Mouse (Mus musculus) urinary bladder, postnatal 36 days (tissue): Measurements from ENCODE around the gene Slc44a1.

Experiments used
- DNase-seq, 2 experiments: peaks; one replicate each; pipeline ENCODE4 v3.0.0; 2022; ENCODE audit warnings: low spot score in 2 of 2, mixed read lengths in 1 of 2

Gene Slc44a1

DNA sequence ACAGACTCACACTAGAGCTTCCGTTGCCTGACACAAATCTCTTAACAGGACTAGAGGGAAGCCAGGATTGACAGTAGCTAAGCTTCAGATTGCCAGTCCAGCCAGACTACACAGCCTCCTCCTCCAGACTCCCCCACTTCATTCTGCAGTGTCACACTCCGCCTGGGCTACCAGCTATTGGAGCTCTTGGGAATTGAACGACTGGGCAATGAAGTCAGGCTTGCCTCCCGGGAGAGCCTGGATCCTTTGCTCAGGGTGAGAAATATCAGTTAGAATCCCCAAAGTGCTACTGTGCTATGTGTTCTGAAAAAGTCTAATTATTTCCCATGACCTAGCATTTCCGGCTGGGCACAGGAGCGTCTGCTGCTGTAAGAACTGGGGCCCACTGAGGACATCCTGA lies 9.7 kb upstream of the Slc44a1 start:
- DNase-seq: no peak

DNA sequence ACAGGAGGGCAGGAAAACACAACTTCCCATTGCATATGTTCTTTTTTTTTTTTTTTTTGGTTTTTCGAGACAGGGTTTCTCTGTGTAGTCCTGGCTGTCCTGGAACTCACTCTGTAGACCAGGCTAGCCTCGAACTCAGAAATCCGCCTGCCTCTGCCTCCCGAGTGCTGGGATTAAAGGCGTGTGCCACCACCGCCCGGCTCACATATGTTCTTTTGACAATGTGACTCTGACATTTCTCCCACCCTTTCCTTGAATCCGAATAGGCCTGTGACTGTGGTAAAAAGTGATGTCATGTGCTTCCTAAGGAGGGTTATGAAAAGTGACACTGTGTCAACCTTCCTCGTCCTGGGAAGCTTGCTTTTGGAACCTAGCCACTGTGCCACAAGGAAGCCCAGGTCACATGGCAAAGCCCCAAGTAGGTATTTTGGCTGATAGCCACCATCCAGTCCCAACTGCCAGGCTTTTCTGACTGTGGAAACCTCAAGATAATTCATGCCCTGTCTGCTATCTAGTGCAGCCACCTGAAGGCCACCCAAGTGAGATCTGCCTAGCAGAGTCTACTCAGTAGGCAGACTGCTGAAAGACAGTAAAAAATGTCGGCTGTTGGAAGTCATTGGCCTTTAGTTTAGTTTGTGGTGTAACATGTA lies 8.5 kb upstream of the Slc44a1 start:
- DNase-seq: no peak

GRCm38 (mm10) chr4:53437110-53437755 lies 3.0 kb upstream of the Slc44a1 start:
- no peak for DNase-seq

DNA sequence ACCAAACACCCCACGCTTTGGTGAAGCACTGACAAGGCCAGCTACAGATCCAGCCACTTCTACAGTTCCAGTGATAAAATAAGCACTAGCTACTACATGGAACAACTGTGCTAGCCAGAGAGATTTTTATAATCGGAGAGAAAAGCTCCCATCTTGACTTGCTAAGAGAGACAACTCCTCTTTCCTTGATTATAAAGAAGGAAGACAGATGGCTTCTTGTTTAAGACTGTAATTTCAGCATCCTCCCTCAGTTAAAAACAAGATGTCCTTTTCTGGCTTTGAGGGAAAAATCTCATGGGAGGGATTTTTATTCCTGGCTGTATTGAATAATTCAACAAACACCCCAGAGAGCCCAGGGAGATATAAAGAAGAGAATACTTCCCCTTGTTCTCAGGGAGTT lies 1.8 kb upstream of the Slc44a1 start:
- DNase-seq: no peak

DNA sequence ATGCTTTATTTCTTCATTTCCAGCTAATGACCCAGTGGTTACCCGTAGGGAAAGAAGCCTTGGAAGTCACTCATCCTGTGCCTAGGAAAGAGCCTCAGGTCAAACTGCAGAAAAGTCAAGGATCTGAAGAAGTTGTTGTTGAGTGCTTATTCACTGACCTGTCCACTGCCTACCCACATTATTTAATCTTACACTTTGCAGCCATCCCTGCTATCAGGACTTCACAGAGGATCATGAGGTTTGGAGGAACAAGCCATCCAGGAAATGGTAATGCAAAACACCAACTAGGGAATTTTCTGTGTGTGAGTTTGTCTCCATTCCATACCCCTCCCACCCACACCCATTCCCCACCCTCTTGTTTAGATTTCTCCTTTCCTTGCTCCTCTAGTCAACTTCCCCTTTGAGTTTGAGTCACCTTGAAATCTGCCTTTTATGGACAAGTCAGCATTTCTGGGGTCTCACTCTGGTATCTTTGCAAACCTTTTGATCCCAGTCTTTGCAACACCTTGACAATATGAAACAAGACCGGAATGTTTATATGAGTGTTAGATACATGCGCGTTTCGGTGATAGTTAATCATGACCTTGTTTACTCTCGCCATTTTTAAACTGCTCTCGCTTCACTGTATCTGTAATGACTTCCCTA lies 1.3 kb upstream of the Slc44a1 start:
- no peak for DNase-seq

DNA sequence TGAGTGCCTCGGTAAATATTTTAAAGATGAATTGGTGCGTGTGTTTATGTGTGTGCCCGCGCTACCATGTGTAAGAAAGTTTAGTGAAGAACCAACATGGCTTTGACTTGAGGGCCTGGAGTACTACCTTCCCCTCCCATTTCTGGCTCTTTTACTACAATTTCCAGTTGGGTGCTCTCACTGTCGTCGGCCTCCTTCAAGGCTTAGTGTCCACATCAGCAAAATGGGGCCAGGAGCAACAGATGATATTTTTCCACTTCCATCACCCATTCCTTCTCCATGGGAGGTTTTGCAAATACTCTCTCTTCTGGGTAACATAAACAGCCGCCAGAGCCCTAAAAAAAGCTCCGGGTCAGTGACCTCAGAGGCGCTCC lies 590 bp upstream of the Slc44a1 start:
- DNase-seq: no peak

GRCm38 (mm10) chr4:53440816-53441571 lies 781 bp downstream of the Slc44a1 start:
- DNase-seq: peak; percentile 33 to 47

DNA sequence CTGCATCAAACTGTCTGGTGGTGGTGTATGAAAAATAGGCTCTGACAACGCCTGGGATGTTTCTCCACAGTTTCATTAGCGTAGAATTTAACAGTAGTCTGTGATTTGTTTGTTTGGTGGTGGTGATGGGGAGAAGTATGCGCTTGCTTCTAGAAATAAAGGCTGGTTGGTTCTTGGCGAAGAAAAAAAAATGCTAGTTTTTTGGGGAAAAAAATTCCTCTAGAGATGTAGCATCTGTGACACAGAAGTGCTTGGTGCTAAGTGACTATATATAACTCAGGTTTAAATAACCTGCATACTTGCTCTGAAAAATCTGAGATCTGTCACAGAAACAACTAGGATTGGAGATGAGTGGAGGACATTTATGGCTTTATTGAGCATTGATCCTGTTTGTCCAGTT lies 1.5 kb downstream of the Slc44a1 start:
- no peak for DNase-seq

DNA sequence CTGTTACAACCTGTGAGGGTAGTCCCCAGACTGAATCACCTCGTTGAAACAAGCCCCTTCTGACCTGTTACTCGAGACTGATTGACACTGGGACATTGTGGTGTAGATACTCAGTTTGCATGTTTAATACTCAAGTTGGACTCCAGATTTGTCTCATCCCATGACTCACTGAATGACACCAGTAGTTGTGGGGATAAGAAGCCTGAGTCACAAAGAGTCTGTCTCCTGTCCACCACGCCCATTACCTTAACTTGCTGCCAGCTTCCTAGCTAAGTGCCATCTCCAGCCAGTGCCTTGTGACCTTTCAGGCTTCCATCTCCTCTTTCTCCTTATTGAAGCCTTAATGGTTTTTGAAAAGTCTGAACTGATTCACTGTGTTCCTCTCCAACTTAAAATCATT lies 6.0 kb downstream of the Slc44a1 start:
- no peak for DNase-seq

DNA sequence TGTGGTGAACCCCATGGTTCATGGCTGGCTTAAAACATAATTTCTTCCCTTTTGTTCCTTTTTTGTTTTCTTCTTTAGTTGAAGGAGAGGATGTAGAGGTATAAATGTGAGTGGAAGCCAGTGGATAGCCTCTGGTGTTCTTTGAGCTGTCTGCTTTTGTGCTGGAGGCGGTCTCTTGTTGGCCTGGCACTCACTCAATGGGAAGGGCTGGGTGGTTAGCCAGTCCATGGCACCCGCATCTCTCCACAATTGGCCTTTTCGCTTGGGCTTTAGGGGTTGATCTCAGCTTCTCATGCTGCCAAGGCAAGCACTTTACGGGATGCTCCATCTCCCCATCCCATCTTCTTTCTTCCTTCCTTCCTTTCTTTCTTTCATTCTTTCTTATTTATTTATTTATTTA lies 7.6 kb downstream of the Slc44a1 start:
- no peak for DNase-seq

- DNase-seq: no peak
These were observed 10.5 kb downstream of the Slc44a1 start for GRCm38 (mm10) chr4:53450736-53451135.

- DNase-seq: peak; percentile 60 to 69
These were observed 11.7 kb downstream of the Slc44a1 start for GRCm38 (mm10) chr4:53451887-53452286.

GRCm38 (mm10) chr4:53452457-53452856 lies 12.2 kb downstream of the Slc44a1 start:
- no peak for DNase-seq

- DNase-seq: no peak
These were observed 13.0 kb downstream of the Slc44a1 start for GRCm38 (mm10) chr4:53452976-53453889.

DNA sequence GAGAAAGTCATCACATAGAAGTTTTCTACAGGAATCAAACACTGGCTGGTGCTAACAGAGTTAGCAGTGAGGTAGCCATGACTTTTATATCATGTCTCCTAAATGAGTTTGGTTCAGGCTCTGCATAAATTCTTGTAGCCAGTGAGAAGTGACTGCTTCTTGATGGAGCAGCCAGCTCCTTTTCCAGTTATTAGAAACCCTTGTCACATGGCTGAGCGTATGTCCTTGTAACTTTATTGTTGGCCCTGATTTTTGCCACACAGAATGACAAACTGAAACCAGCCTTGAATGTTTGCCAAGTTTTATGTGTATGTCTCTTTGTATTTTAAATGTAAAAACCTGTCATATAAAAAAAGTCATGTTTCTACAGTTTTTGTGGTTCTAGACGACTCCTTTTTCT lies 15.7 kb downstream of the Slc44a1 start:
- no peak for DNase-seq

GRCm38 (mm10) chr4:53456570-53456969 lies 16.4 kb downstream of the Slc44a1 start:
- no peak for DNase-seq

GRCm38 (mm10) chr4:53458503-53458902 lies 18.3 kb downstream of the Slc44a1 start:
- no peak for DNase-seq

DNA sequence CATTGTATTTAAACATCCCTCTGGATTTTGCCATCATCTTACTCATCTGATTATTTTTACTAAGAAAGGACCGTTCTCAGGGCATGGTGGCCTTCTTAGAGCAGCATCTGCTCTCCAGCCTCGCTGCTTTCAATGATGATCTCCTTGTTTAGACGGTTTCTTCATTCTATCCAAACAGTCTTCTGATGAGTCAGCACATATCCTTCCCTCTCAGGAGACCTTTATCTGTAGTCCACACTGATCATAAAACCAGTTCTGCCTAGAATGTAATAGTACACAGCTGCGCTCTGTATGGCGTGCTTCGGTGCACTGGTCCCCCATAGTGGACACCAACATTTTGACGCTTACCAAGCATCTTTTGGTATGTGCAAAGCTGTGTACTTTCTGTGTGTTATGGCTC lies 19.5 kb downstream of the Slc44a1 start:
- DNase-seq: no peak

DNA sequence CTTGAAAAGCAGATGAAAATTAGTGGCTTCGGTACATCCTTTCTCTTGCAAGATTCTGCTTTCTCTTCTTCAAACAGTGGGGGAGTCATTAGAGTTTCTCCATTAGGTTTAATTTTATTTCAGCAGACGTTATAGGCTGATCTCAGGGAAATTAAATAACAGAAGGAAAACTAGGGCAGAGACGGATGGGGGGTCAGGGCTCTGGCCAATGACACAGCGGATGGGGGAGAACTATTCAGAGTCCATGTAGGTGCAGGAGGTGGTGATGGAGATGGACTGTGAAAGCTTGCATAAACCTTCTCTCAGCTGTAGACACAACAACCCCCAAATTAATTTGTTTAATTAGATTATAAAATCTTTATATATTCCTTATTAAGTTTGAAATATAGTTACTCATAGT lies 20.8 kb downstream of the Slc44a1 start:
- no peak for DNase-seq

GRCm38 (mm10) chr4:53462069-53462468 lies 21.9 kb downstream of the Slc44a1 start:
- DNase-seq: no peak

DNA sequence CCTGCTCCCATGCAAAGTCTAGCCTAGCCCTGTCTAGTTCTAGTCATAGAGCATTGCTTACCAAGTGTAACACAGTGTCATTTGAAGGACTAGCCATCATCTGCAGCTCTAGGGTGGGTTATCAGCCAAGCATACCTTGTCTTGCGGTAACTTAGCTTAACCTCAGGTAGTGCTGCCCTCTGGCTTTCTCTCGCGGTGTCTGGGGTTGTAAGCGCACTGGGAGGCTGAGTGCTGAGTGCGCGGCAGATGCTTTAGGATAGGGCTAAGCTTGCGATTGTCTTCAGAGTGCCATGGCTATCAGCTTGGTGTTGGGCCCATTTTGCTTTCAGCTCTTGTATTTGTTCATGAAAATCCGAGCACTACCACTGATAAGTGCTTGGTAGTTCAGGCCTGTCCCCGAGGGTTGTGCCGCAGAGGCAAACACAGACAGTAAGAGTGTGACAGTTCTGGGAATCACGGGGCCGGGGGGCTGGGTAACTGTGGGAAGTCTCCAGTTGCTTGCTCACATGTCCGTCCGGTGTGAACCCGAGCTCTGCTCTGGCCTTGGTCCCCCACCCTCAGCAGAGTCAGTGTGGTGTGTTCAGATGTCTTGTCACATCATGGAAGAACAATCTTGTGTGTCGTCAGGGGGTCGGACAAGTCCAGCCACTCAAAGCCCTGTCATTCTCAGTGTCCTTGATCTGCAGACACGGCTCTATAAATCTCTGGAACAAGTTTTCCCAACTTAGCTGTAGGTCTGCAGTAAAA lies 22.5 kb downstream of the Slc44a1 start:
- DNase-seq: no peak
